Mouse (Mus musculus): Measurements from ENCODE around the gene Pqlc2.

The Pqlc2 gene

GRCm38 (mm10) chr4:139310171-139310898 lies at the start of gene Pqlc2, which contains the start of gene Akr7a5:
TSS of gene Pqlc2 (minus strand) at chr4:139310708.
TSS of gene Akr7a5 (plus strand) at chr4:139310744.
- DNase-seq (ENCODE audit: low read depth, low spot score), result peak; percentile 93

GRCm38 (mm10) chr4:139357211-139357610 lies 46.7 kb upstream of the Pqlc2 start:
- no peak for DNase-seq (ENCODE audit: low read depth, low spot score)

GRCm38 (mm10) chr4:139352832-139353231 lies 42.3 kb upstream of the Pqlc2 start:
- no peak for DNase-seq (ENCODE audit: low read depth, low spot score)

- DNase-seq (ENCODE audit: low read depth, low spot score), result peak; percentile 73
These were observed 41.6 kb upstream of the Pqlc2 start, which contains the start of the genes Mrto4, Emc1 and Ubr4 for GRCm38 (mm10) chr4:139351931-139352711. TSS of gene Mrto4 (minus strand) at chr4:139352576. TSS of gene Emc1 (plus strand) at chr4:139352587. TSS of gene Ubr4 (plus strand) at chr4:139352609.

- peak; percentile 63 for DNase-seq (ENCODE audit: low read depth, low spot score)
These were observed 35.0 kb upstream of the Pqlc2 start for GRCm38 (mm10) chr4:139345416-139346019.

GRCm38 (mm10) chr4:139343718-139344117 lies 33.2 kb upstream of the Pqlc2 start:
- DNase-seq (ENCODE audit: low read depth, low spot score), result no peak

- DNase-seq (ENCODE audit: low read depth, low spot score), result no peak
These were observed 31.2 kb upstream of the Pqlc2 start for GRCm38 (mm10) chr4:139341556-139342233.

GRCm38 (mm10) chr4:139340835-139341234 lies 30.3 kb upstream of the Pqlc2 start:
- no peak for DNase-seq (ENCODE audit: low read depth, low spot score)

GRCm38 (mm10) chr4:139338145-139338544 lies 27.6 kb upstream of the Pqlc2 start:
- no peak for DNase-seq (ENCODE audit: low read depth, low spot score)

- peak; percentile 92 for DNase-seq (ENCODE audit: low read depth, low spot score)
These were observed 26.4 kb upstream of the Pqlc2 start for GRCm38 (mm10) chr4:139336822-139337483.

- DNase-seq (ENCODE audit: low read depth, low spot score), result no peak
These were observed 25.0 kb upstream of the Pqlc2 start for GRCm38 (mm10) chr4:139335507-139335906.

GRCm38 (mm10) chr4:139334631-139335295 lies 24.3 kb upstream of the Pqlc2 start:
- no peak for DNase-seq (ENCODE audit: low read depth, low spot score)

GRCm38 (mm10) chr4:139330605-139331004 lies 20.1 kb upstream of the Pqlc2 start:
- DNase-seq (ENCODE audit: low read depth, low spot score), result peak; percentile 98

- DNase-seq (ENCODE audit: low read depth, low spot score), result no peak
These were observed 9.2 kb upstream of the Pqlc2 start for GRCm38 (mm10) chr4:139319740-139320139.

GRCm38 (mm10) chr4:139318449-139318848 lies 7.9 kb upstream of the Pqlc2 start:
- DNase-seq (ENCODE audit: low read depth, low spot score), result no peak

- DNase-seq (ENCODE audit: low read depth, low spot score), result peak; percentile 66
These were observed 2.1 kb upstream of the Pqlc2 start for GRCm38 (mm10) chr4:139312632-139313031.

GRCm38 (mm10) chr4:139311707-139312106 lies 1.2 kb upstream of the Pqlc2 start:
- peak; percentile 25 for DNase-seq (ENCODE audit: low read depth, low spot score)

- DNase-seq (ENCODE audit: low read depth, low spot score), result peak; percentile 41
These were observed 592 bp upstream of the Pqlc2 start for GRCm38 (mm10) chr4:139310899-139311701.

- peak; percentile 51 for DNase-seq (ENCODE audit: low read depth, low spot score)
These were observed 857 bp downstream of the Pqlc2 start for GRCm38 (mm10) chr4:139309651-139310050.

GRCm38 (mm10) chr4:139307916-139308315 lies 2.6 kb downstream of the Pqlc2 start:
- no peak for DNase-seq (ENCODE audit: low read depth, low spot score)

Data from ES-CJ7 (cell line).